Mouse (Mus musculus): ENCODE measurements around the gene Nkain1.

DNA sequence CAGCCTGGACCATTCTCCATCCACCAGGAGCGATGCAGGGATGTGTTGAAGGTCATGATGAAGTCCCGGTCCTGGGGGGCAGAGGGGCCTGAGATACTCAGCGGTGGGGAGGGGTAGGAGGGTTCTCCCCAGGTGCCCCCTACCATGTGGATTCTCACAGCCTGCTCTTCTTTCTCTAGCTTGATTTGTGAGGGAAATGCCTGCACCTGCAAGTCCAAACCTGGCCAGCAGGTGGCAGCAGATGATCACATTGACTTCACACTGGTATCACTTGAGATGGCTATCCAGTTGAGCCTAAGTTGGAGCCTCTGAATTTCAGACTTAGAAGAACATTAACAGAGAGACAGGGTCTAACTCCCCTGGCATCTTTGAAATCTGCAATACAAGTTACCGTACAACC is 40.0 kb downstream of the Nkain1 start:
- TF ChIP-seq CTCF (IDR thresholded peaks at IDR 0.05; ENCODE audit: low read depth) (peak; percentile 98), EP300 (optimal IDR thresholded peaks at IDR 0.05) (no peak)
